Mouse (Mus musculus): ENCODE data around the gene Olfr1046. TPM values are rescaled to one million over a fixed set of nuclear protein-coding genes. Genes with fewer than 3 reads are reported as not detected.

The Olfr1046 gene
- total and polyA plus RNA-seq, 3 experiments = not detected

DNA sequence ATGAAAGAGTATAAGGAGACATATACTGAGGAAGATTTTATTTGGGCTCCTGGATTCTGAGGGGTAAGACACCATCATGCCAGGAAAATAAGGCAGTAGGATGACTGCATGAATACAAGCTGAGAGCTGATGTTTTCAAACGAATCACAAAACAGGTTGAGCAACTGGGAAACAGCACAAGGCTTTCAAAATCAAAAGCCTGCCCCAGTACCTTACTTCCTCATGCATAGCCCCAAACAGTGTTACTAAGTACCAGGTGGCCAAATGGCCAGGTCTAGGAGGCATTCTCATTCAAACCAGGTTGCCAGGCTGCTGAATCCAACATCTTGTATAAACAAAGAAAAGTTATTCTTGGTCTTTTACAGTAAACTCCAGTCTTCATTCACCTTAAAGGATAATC is 23.3 kb downstream of the Olfr1046 start:
- TF ChIP-seq ELF1 (IDR thresholded peaks at IDR 0.05; ENCODE audit: low read depth, low read length) (no peak), BHLHE40 (IDR thresholded peaks at IDR 0.05; ENCODE audit: borderline replicate concordance, low read depth, low read length) (no peak), SIN3A (IDR thresholded peaks at IDR 0.05; ENCODE audit: low read length) (no peak), MAZ (IDR thresholded peaks at IDR 0.05; ENCODE audit: low read depth, low read length) (no peak), MEF2A (IDR thresholded peaks at IDR 0.05; ENCODE audit: extremely low read depth, insufficient replicate concordance, low read depth, low read length, poor library complexity, severe bottlenecking) (no peak), ETS1 (IDR thresholded peaks at IDR 0.05; ENCODE audit: low read depth, low read length) (no peak), UBTF (IDR thresholded peaks at IDR 0.05; ENCODE audit: borderline replicate concordance, insufficient read depth, low read depth, low read length) (no peak), USF1 (IDR thresholded peaks at IDR 0.05; ENCODE audit: low read depth, low read length) (no peak), JUND (IDR thresholded peaks at IDR 0.05; ENCODE audit: low read depth, low read length) (no peak), HCFC1 (IDR thresholded peaks at IDR 0.05; ENCODE audit: low read depth, low read length) (no peak), USF2 (IDR thresholded peaks at IDR 0.05; ENCODE audit: borderline replicate concordance in 1 of 2, insufficient read depth in 1 of 2, low read depth in 1 of 2, low read length in 2 of 2) (no peak), GABPA (IDR thresholded peaks at IDR 0.05; ENCODE audit: low read depth, low read length) (no peak), CHD2 (IDR thresholded peaks at IDR 0.05; ENCODE audit: low read length) (no peak), MAX (IDR thresholded peaks at IDR 0.05; ENCODE audit: low read length) (no peak)
- Histone ChIP-seq H3K4me3 (ENCODE audit: control insufficient read depth in 1 of 2, insufficient read depth in 1 of 2, low read depth in 2 of 2, low read length in 2 of 2) (no peak overlapping the region), H3K27ac (ENCODE audit: control insufficient read depth, low read depth, low read length) (no peak overlapping the region), H3K4me1 (ENCODE audit: control insufficient read depth in 1 of 2, insufficient read depth in 2 of 2, low read length in 2 of 2) (no peaks in the 10 kb centered on the region), H3K9me3 (replicated peaks; ENCODE audit: insufficient read depth, low read length) (no peaks in the 10 kb centered on the region), H3K36me3 (ENCODE audit: control insufficient read depth in 1 of 2, insufficient read depth in 2 of 2, low read length in 2 of 2) (no peaks in the 10 kb centered on the region), H3K79me2 (ENCODE audit: control insufficient read depth, insufficient read depth, low read length, poor library complexity) (no peaks in the 10 kb centered on the region), H3K9ac (ENCODE audit: control insufficient read depth, low read depth, low read length, poor library complexity, severe bottlenecking) (no peak overlapping the region), H3K27me3 (ENCODE audit: control insufficient read depth in 1 of 2, insufficient read depth in 2 of 2, low read length in 2 of 2) (no peaks in the 10 kb centered on the region)
- DNase-seq (ENCODE audit: low read depth, low spot score) = no peak

DNA sequence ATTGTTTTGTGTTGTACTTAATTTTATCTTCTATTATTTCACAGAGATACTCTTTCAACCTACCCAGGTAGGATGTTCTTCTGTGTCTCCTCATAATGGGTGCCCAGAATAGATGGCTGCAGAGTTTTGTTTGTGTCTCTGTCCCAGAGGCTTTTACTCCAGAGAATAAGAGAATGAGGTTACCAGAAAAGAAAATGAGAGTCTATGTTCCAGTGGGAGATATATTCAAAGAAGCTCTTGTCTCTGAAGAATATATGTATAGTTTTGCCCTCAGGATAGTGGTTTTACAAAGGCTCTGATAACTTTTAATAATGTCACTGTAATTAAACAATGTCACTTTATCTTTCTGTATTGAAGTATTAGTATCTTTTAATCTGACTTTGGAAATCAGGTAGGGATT is 33.5 kb downstream of the Olfr1046 start, which contains the start of gene Olfr52:
Olfr52 (minus strand) TSS at position 101 of the 400 bp plus-strand sequence.
- Histone ChIP-seq H3K79me2 (ENCODE audit: control insufficient read depth, insufficient read depth, low read length, poor library complexity) (no peaks in the 10 kb centered on the region), H3K27ac (ENCODE audit: control insufficient read depth, low read depth, low read length) (no peak within 1 kb of the TSS), H3K36me3 (ENCODE audit: control insufficient read depth in 1 of 2, insufficient read depth in 2 of 2, low read length in 2 of 2) (no peaks in the 10 kb centered on the region), H3K9me3 (replicated peaks; ENCODE audit: insufficient read depth, low read length) (no peaks in the 10 kb centered on the region), H3K27me3 (ENCODE audit: control insufficient read depth in 1 of 2, insufficient read depth in 2 of 2, low read length in 2 of 2) (no peaks in the 10 kb centered on the region), H3K9ac (ENCODE audit: control insufficient read depth, low read depth, low read length, poor library complexity, severe bottlenecking) (no peak within 1 kb of the TSS), H3K4me3 (ENCODE audit: control insufficient read depth in 1 of 2, insufficient read depth in 1 of 2, low read depth in 2 of 2, low read length in 2 of 2) (no peak within 1 kb of the TSS), H3K4me1 (ENCODE audit: control insufficient read depth in 1 of 2, insufficient read depth in 2 of 2, low read length in 2 of 2) (no peaks in the 10 kb centered on the region)
- DNase-seq (ENCODE audit: low read depth, low spot score) = no peak
- TF ChIP-seq EP300 (IDR thresholded peaks at IDR 0.05; ENCODE audit: low read depth in 1 of 2, low read length in 2 of 2) (no peak), MAX (IDR thresholded peaks at IDR 0.05; ENCODE audit: low read length) (no peak), TBP (IDR thresholded peaks at IDR 0.05; ENCODE audit: low read depth, low read length) (no peak), UBTF (IDR thresholded peaks at IDR 0.05; ENCODE audit: borderline replicate concordance, insufficient read depth, low read depth, low read length) (no peak), RAD21 (IDR thresholded peaks at IDR 0.05; ENCODE audit: low read depth, low read length) (no peak), MEF2A (IDR thresholded peaks at IDR 0.05; ENCODE audit: extremely low read depth, insufficient replicate concordance, low read depth, low read length, poor library complexity, severe bottlenecking) (no peak), KAT2A (conservative IDR thresholded peaks at IDR 0.05; ENCODE audit: low read depth, low read length) (no peak), MXI1 (IDR thresholded peaks at IDR 0.05; ENCODE audit: low read depth, low read length) (no peak), MAZ (IDR thresholded peaks at IDR 0.05; ENCODE audit: low read depth, low read length) (no peak), MYB (IDR thresholded peaks at IDR 0.05; ENCODE audit: low read depth, low read length) (no peak), NRF1 (IDR thresholded peaks at IDR 0.05; ENCODE audit: insufficient read depth, low read depth, low read length, poor library complexity, severe bottlenecking) (no peak), CHD2 (IDR thresholded peaks at IDR 0.05; ENCODE audit: low read length) (no peak), ETS1 (IDR thresholded peaks at IDR 0.05; ENCODE audit: low read depth, low read length) (no peak)
